8 mouse cellular contexts compared by ENCODE assay signal in the genomic region with DNA sequence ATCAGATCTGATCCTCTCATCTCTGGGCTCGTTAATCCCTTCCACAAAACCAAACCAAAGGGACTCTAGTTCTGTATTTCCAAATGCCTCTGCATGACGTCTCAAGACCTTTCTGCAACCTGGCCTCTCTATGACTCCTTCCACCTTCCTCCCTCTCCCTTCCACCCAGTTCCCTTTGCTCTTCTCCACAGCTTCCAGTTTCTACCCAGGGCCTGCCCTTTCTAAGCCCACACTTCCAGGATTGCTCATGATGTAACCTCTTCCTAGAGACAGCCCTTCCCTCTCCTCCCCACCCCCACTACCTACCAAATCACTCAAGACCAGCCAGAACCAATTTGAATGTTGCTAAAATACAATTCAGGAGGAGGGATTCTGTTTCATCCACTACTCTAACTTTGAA. TPM values are rescaled to one million over a fixed set of nuclear protein-coding genes. Genes with fewer than 3 reads are reported as not detected.
DNase-seq lines count a peak whose midpoint lies in the region; ATAC-seq and TF ChIP-seq lines count a peak whose summit lies in the region.

No protein-coding gene starts in this region.

- WGBS in heart, embryonic 13.5 days: 47% methylated on average over 2 of the region's 2 CpGs
- 74% methylated on average over 2 of the region's 2 CpGs for WGBS in embryonic facial prominence, embryonic 10.5 days
- 69% methylated on average over 2 of the region's 2 CpGs for WGBS in lung, embryonic 15.5 days

- peak overlapping the region; percentile 90 for H3K4me2 ChIP-seq in heart, embryonic 13.5 days
- peak overlapping the region; percentile 13; the same call in 1 of the 2 replicates for H3K4me2 ChIP-seq in lung, embryonic 15.5 days

- in situ Hi-C loops in ES-E14 (cut with MboI; ENCODE audit: low sequenced_read_pairs in 2 of 2, unreplicated experiment in 2 of 2): no loop called here

- H3K4me3 ChIP-seq in heart, embryonic 13.5 days: peak overlapping the region; percentile 21; the same call in 1 of the 2 replicates
- no peak overlapping the region for H3K4me3 ChIP-seq in ES-E14 (ENCODE audit: insufficient read depth in 1 of 2, low read depth in 1 of 2, low read length in 2 of 2, poor library complexity in 1 of 2, severe bottlenecking in 1 of 2)
- H3K4me3 ChIP-seq in embryonic facial prominence, embryonic 10.5 days: peak overlapping the region; percentile 79; the same call in 1 of the 2 replicates
- H3K4me3 ChIP-seq in lung, embryonic 15.5 days: peak overlapping the region; percentile 86; the same call in 1 of the 2 replicates

- no peaks in the 10 kb centered on the region for H3K9me3 ChIP-seq in heart, embryonic 13.5 days
- no peaks in the 10 kb centered on the region for H3K9me3 ChIP-seq in ES-E14 (ENCODE audit: control insufficient read depth, insufficient read depth, low read depth, low read length)
- H3K9me3 ChIP-seq in embryonic facial prominence, embryonic 10.5 days: no peaks in the 10 kb centered on the region
- H3K9me3 ChIP-seq in lung, embryonic 15.5 days: no peaks in the 10 kb centered on the region

- H3K27me3 ChIP-seq in heart, embryonic 13.5 days (replicated peaks): no peaks in the 10 kb centered on the region
- no peaks in the 10 kb centered on the region; the same call in 1 of the 2 replicates for H3K27me3 ChIP-seq in embryonic facial prominence, embryonic 10.5 days (replicated peaks; ENCODE audit: low read depth, poor library complexity, severe bottlenecking)
- no peaks in the 10 kb centered on the region for H3K27me3 ChIP-seq in lung, embryonic 15.5 days

- H3K36me3 ChIP-seq in heart, embryonic 13.5 days: peaks cover 8% of the 10 kb centered on the region
- peaks cover 2% of the 10 kb centered on the region; the same call in 1 of the 2 replicates for H3K36me3 ChIP-seq in ES-E14 (ENCODE audit: control insufficient read depth, insufficient read depth, low read length, poor library complexity, severe bottlenecking)
- H3K36me3 ChIP-seq in embryonic facial prominence, embryonic 10.5 days (replicated peaks): peaks cover 30% of the 10 kb centered on the region
- no peaks in the 10 kb centered on the region for H3K36me3 ChIP-seq in lung, embryonic 15.5 days

- no peak for ATAC-seq in heart, embryonic 13.5 days (ENCODE audit: extremely low read depth, insufficient number of reproducible peaks, low FRiP score, low TSS enrichment)
- ATAC-seq in lung, embryonic 15.5 days (ENCODE audit: borderline replicate concordance, extremely low read depth, low FRiP score, low TSS enrichment): no peak
- ATAC-seq in erythroid progenitor cell, adult 5-6 weeks (replicated peaks; ENCODE audit: low FRiP score, poor library complexity, severe bottlenecking): no peak

- peaks cover 74% of the 10 kb centered on the region for H3K4me1 ChIP-seq in heart, embryonic 13.5 days
- peaks cover 0 to 9% of the 10 kb centered on the region in 2 experiments; a peak in 3 of 4 replicates for H3K4me1 ChIP-seq in ES-E14 (ENCODE audit: control insufficient read depth in 2 of 2, insufficient read depth in 2 of 2, low read length in 2 of 2, poor library complexity in 1 of 2)
- H3K4me1 ChIP-seq in embryonic facial prominence, embryonic 10.5 days: peaks cover 60% of the 10 kb centered on the region
- peaks cover 45% of the 10 kb centered on the region for H3K4me1 ChIP-seq in lung, embryonic 15.5 days

- peak overlapping the region; percentile 99 for H3K9ac ChIP-seq in heart, embryonic 13.5 days
- H3K9ac ChIP-seq in ES-E14 (ENCODE audit: insufficient read depth, low read depth, low read length, poor library complexity, severe bottlenecking): peak overlapping the region; percentile 27; the same call in 1 of the 2 replicates
- no peak overlapping the region for H3K9ac ChIP-seq in lung, embryonic 15.5 days

- H3K27ac ChIP-seq in heart, embryonic 13.5 days (replicated peaks): peak overlapping the region; percentile 76
- H3K27ac ChIP-seq in ES-E14 (ENCODE audit: insufficient read depth, low read depth, low read length, poor library complexity, severe bottlenecking): no peak overlapping the region
- H3K27ac ChIP-seq in embryonic facial prominence, embryonic 10.5 days (replicated peaks): no peak overlapping the region
- H3K27ac ChIP-seq in lung, embryonic 15.5 days: no peak overlapping the region

- DNase-seq in heart, adult 9 months (ENCODE audit: low spot score in 2 of 2): no peak
- no peak for DNase-seq in ES-E14 (ENCODE audit: low read depth, low spot score)
- no peak for DNase-seq in embryonic facial prominence, embryonic 10.5 days (ENCODE audit: low spot score)
- DNase-seq in right cerebral cortex, postnatal 4 days: no peak
- DNase-seq in cerebellum, postnatal 4 days (ENCODE audit: low spot score in 2 of 2): no peak

TF ChIP-seq in ES-E14, 5 proteins besides CTCF, POLR2A, EP300 and RAD21:
- TF ChIP-seq MAFK (IDR thresholded peaks at IDR 0.05; ENCODE audit: insufficient read depth, low read depth, low read length) (no peak), HCFC1 (IDR thresholded peaks at IDR 0.05; ENCODE audit: borderline replicate concordance, insufficient read depth, low read length) (no peak), ZC3H11A (IDR thresholded peaks at IDR 0.05; ENCODE audit: borderline replicate concordance, low read depth, low read length) (no peak), CHD2 (IDR thresholded peaks at IDR 0.05; ENCODE audit: low read depth, low read length) (no peak), ZNF384 (IDR thresholded peaks at IDR 0.05; ENCODE audit: low read depth, low read length) (no peak)

RNA-seq across cellular contexts. Expression of gene Sec24b, which starts 2.9 kb away (rescaled TPM):
- polyA plus RNA-seq in heart, embryonic 13.5 days (2015; fragmentation: Nextera tagmentation; extraction: Ambion mirVana): 24.5 and 25.3 TPM in 2 replicates
- total RNA-seq in ES-E14 (2012; rRNA removed): 39.6 and 43.8 TPM in 2 replicates
- 37.7 and 42.0 TPM in 2 replicates for polyA plus RNA-seq in embryonic facial prominence, embryonic 10.5 days (2016; fragmentation: Nextera tagmentation; extraction: Ambion mirVana)
- 28.6 and 29.8 TPM in 2 replicates for polyA plus RNA-seq in lung, embryonic 15.5 days (2015; fragmentation: Nextera tagmentation; extraction: Ambion mirVana)
- total RNA-seq in erythroid progenitor cell, adult 5-6 weeks (2015; ENCODE audit: low replicate concordance): 7.6 and 18.0 TPM in 2 replicates
- 8.3 and 39.4 TPM in 2 replicates for total RNA-seq in erythroid progenitor cell, adult 5-6 weeks (2017; ENCODE audit: low replicate concordance)

Comparison
In these comparisons a context has a peak if more than half of its experiments do, and no peak if none do; other contexts are left out.
1. H3K4me3 ChIP-seq: peak in heart, embryonic 13.5 days (single experiment), embryonic facial prominence, embryonic 10.5 days (single experiment) and lung, embryonic 15.5 days (single experiment); none in ES-E14 (0 of 2).